Comparison of ENCODE assay signal across 21 mouse cellular contexts in genomic region chr3:58091466-58092176, GRCm38 (mm10).
DNase-seq lines count a peak whose midpoint lies in the region; TF ChIP-seq lines count a peak whose summit lies in the region.
"Had no signal": no experiment of that assay in that cellular context is flagged by ENCODE, and none has a peak within 500 bp of the region (broad histone marks: within the 10 kb centered on the region; RNA-seq: fewer than 3 reads in every experiment).

No protein-coding gene starts in this region.

- peak overlapping the region; percentile 68; the same call in 1 of the 2 replicates for H3K27ac ChIP-seq in layer of hippocampus, adult 2 months
- H3K27ac ChIP-seq: forebrain, embryonic 12.5 days; heart, embryonic 10.5 days; hindbrain, embryonic 13.5 days; limb, embryonic 12.5 days; liver, embryonic 13.5 days; lung, embryonic 15.5 days; macrophage; neural tube, embryonic 13.5 days; stomach, postnatal 0 days had no signal

- no peak overlapping the region for H3K4me3 ChIP-seq in layer of hippocampus, adult 2 months
- H3K4me3 ChIP-seq: forebrain, embryonic 12.5 days; heart, embryonic 10.5 days; hindbrain, embryonic 13.5 days; limb, embryonic 12.5 days; liver, embryonic 13.5 days; lung, embryonic 15.5 days; neural tube, embryonic 13.5 days had no signal

- intact Hi-C loops in left cerebral cortex, postnatal 14 days (cut with DNase I), result no loop called here

- DNase-seq in layer of hippocampus, adult 2 months (ENCODE audit: low spot score in 2 of 2), result peak in 1 of 2 experiments; percentile 65
- DNase-seq in layer of hippocampus, postnatal 14 days (ENCODE audit: low spot score in 2 of 2), result no peak
- DNase-seq in frontal cortex, postnatal 36 days (ENCODE audit: low spot score in 2 of 2), result peak; percentile 68 to 87
- peak; percentile 69 to 79 for DNase-seq in left cerebral cortex, postnatal 14 days (ENCODE audit: low spot score in 2 of 2)
- DNase-seq in right cerebral cortex, postnatal 36 days (ENCODE audit: low spot score in 2 of 2), result peak; percentile 67 to 87
- DNase-seq in heart, adult 11 months, result no peak
- no peak for DNase-seq in spleen, postnatal 36 days (ENCODE audit: low spot score in 2 of 2)
- DNase-seq in adrenal gland, adult 18-20 months (ENCODE audit: low spot score in 2 of 2), result no peak
- DNase-seq: adrenal gland, postnatal 36 days; gastrocnemius, postnatal 14 days; heart, postnatal 10 days; kidney, postnatal 14 days; liver, embryonic 13.5 days had no signal

- TF ChIP-seq CTCF in layer of hippocampus, adult 2 months (conservative IDR thresholded peaks at IDR 0.05), result no peak

Comparison
In these comparisons a context has a peak if more than half of its experiments do, and no peak if none do; other contexts are left out.
1. DNase-seq: peak in frontal cortex, postnatal 36 days (2 of 2), left cerebral cortex, postnatal 14 days (2 of 2) and right cerebral cortex, postnatal 36 days (2 of 2); none in layer of hippocampus, postnatal 14 days (0 of 2), heart, adult 11 months (single experiment), spleen, postnatal 36 days (0 of 2) and adrenal gland, adult 18-20 months (0 of 2).